Comparison of ENCODE assay signal across 15 mouse cellular contexts in genomic region chr1:89538163-89538946, GRCm38 (mm10).
DNase-seq lines count a peak whose midpoint lies in the region; ATAC-seq and TF ChIP-seq lines count a peak whose summit lies in the region.
"Had no signal": no experiment of that assay in that cellular context is flagged by ENCODE, and none has a peak within 500 bp of the region (broad histone marks: within the 10 kb centered on the region; RNA-seq: fewer than 3 reads in every experiment).

No protein-coding gene starts in this region.

- DNase-seq in cerebellum, postnatal 10 days, result peak; percentile 62 to 66
- no peak for DNase-seq in cerebellum, postnatal 36 days
- peak; percentile 21 to 52 for DNase-seq in kidney, postnatal 4 days
- no peak for DNase-seq in kidney, postnatal 10 days
- DNase-seq in G1E (ENCODE audit: low spot score), result no peak
- DNase-seq in gastrocnemius, adult 8-10 months (ENCODE audit: low spot score in 2 of 2), result peak; percentile 68 to 75
- no peak for DNase-seq in thymus, adult 18-20 months
- no peak for DNase-seq in heart, embryonic 10.5 days (ENCODE audit: low spot score)
- DNase-seq: cerebellum, postnatal 14 days; kidney, adult 18-20 months had no signal

- TF ChIP-seq CTCF in G1E (IDR thresholded peaks at IDR 0.05; ENCODE audit: low read depth, low read length), result no peak

- no peak overlapping the region for H3K27ac ChIP-seq in heart, embryonic 10.5 days
- H3K27ac ChIP-seq: hindbrain, embryonic 10.5 days; limb, embryonic 12.5 days; midbrain, embryonic 13.5 days had no signal

- no peak for ATAC-seq in G1E (ENCODE audit: extremely low read depth, insufficient number of reproducible peaks, low FRiP score, poor library complexity, severe bottlenecking)
- ATAC-seq: activated CD4-positive, CD25-positive, alpha-beta regulatory T cell, adult 4 months; midbrain, embryonic 13.5 days had no signal

- no peaks in the 10 kb centered on the region for H3K27me3 ChIP-seq in G1E (ENCODE audit: insufficient read depth, low read length)
- H3K27me3 ChIP-seq in heart, embryonic 10.5 days (ENCODE audit: insufficient read depth, poor library complexity, severe bottlenecking), result no peaks in the 10 kb centered on the region
- H3K27me3 ChIP-seq: limb, embryonic 12.5 days; midbrain, embryonic 13.5 days had no signal

- peak overlapping the region; percentile 21; the same call in 1 of the 2 replicates for H3K4me3 ChIP-seq in G1E (ENCODE audit: low read depth, low read length)
- no peak overlapping the region for H3K4me3 ChIP-seq in heart, embryonic 10.5 days
- H3K4me3 ChIP-seq: erythroblast, embryonic 14.5 days; hindbrain, embryonic 10.5 days; limb, embryonic 12.5 days; midbrain, embryonic 13.5 days had no signal

- H3K4me1 ChIP-seq in G1E (ENCODE audit: insufficient read depth, low read depth, low read length), result no peaks in the 10 kb centered on the region
- H3K4me1 ChIP-seq in heart, embryonic 10.5 days, result peaks cover 63% of the 10 kb centered on the region

- WGBS in heart, embryonic 10.5 days, result 58% methylated on average over 18 of the region's 18 CpGs

- H3K36me3 ChIP-seq in G1E (replicated peaks), result no peaks in the 10 kb centered on the region
- no peaks in the 10 kb centered on the region for H3K36me3 ChIP-seq in heart, embryonic 10.5 days
- H3K36me3 ChIP-seq: hindbrain, embryonic 10.5 days; limb, embryonic 12.5 days; midbrain, embryonic 13.5 days had no signal

- peaks cover 95% of the 10 kb centered on the region for H3K9me3 ChIP-seq in G1E (replicated peaks)
- H3K9me3 ChIP-seq in heart, embryonic 10.5 days, result no peaks in the 10 kb centered on the region
- H3K9me3 ChIP-seq: hindbrain, embryonic 10.5 days; limb, embryonic 12.5 days; midbrain, embryonic 13.5 days had no signal

Comparison
In these comparisons a context has a peak if more than half of its experiments do, and no peak if none do; other contexts are left out.
1. DNase-seq: peak in cerebellum, postnatal 10 days (2 of 2), kidney, postnatal 4 days (2 of 2) and gastrocnemius, adult 8-10 months (2 of 2); none in cerebellum, postnatal 36 days (0 of 2), kidney, postnatal 10 days (single experiment), G1E (single experiment), thymus, adult 18-20 months (0 of 2) and heart, embryonic 10.5 days (single experiment).